Mouse (Mus musculus): ENCODE measurements around the gene Liph.
"Not testable (repeated sequence)": the region's sequence is repeated elsewhere in the genome, so short reads cannot be mapped to it uniquely, and the experiment has no call there.

The Liph gene

DNA sequence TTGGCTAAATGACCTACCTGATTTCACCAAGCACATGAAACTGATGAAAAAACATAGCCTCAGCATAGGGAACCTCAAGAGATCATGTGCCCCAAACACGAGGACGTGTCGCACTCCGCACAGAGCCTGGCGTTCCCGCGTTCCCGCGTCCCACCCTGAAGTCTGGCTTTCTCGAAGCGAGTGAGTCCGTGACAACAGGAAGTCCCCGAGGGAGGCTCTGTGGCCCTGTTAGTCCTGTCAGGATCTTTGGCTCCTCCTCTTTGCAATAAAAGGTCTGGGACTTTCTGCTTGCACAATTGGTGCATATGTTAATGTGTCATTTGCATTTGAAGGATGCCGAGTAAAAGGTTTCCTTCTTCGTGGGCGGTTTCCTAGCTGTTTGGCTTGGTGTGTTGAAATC is at the start of gene Liph:
Liph (minus strand) TSS at position 360 of the 400 bp plus-strand sequence.
- peak in 1 of 2 experiments; percentile 4 for DNase-seq

DNA sequence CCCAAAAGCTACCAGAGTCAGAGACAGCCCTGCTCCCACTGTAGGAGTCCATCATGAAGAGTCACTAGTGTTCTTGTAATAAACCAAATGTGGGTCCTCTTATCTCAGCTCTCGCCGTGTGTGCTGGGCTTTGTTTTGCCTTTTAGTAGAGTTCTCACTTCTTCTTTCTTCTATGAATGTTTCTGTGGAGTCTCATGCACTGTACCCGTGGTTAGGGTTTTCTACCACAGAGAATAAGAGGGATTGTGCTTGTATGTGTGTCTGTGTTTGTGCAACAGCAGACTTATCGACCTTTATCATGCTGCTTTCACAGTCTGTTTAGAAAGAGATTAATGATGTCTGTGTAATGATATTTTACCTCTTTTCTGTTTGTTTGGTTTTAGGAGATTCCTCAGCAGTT is 48.4 kb upstream of the Liph start:
- no peak for DNase-seq

DNA sequence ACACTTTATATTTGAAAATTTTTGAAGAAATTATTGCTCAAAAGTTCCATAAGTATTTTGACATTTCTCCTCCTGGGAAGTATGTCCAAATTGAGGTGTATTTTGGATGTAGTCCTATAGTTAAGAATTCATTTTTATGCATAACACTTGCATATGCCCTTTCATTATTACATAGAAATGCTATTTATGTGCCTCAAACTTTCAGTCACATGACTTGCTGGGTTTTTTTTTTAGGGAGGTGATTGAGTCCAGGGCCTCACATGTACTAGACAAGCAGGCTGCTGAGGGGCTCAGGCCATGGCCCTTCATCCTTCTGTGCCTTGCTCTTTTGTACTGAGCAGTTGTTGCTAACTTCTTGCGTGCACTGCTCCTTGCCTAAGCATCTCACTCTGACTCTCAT is 44.5 kb upstream of the Liph start:
- no peak for DNase-seq

DNA sequence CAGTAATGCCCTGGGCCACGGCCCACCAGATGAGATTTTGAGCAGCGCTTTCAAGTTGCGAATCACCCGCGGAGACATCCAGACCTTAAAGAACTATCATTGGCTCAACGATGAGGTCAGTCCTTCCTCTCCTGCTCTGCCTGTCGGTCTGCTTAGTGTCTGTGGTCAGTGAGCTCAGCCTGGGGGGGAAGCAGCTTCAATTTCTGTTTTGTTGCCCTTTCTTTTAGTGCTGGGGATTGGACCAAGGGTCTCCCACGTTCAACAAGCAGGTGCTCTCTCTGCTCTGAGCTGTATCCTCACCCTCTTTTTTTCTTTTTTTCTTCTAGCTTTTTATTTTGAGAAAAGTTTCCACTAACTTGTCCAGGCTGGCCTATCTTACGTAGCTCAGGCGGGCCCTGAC is 43.1 kb upstream of the Liph start:
- DNase-seq, result no peak

DNA sequence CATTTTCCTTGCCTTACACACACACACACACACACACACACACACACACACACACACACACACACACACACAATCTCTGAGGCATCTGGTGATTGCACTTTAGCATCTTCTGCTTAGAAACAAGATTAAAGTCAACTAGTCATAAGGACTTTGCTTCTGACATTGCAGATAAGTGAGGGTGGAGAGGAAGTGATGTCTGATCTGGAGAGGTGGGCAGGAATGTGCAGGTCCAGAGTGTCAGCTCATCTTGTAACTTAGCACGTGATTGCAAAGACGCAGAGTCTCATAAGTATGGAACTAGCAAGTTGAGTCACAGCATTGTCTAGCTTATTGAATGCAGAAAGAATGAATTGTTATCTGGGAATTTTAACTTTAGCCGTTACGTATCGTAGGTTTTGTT is 32.0 kb upstream of the Liph start:
- DNase-seq, result no peak

DNA sequence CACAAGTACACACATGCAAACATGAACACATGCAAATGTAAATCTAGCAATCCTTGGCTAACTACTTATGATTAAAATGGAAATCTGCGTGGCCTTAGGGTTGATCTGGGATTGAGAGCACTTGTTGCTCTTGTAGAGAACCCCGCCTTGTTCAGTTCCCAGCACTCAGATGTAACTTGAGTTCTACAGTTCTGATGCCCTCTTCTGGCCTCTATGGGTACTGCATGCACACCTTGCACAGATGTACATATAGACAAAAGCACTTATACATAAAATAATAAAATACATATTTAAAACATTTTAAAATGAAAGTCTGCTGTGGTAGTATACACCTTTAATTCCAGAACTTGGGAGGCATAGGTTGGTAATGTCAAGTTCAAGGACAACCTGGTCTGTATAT is 26.7 kb upstream of the Liph start:
- no peak for DNase-seq

DNA sequence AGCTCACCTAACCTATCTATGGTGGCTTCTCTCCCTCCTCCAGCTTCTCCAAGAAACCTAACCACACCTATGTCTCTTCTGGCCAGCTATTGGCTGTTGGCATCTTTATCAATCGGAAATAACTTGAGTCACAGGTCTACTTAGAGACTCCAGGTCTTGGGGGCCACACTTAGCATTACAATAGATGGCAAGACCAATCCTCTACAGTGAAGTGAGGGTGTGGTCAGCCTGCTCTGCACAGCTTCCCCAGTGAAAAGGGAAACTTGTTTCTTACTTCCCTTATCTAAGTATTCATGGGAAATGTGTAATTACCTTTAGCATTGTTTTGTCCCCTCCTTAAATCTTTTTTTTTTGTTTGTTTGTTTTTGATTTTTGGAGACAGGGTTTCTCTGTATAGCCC is 20.1 kb upstream of the Liph start:
- DNase-seq, result no peak

DNA sequence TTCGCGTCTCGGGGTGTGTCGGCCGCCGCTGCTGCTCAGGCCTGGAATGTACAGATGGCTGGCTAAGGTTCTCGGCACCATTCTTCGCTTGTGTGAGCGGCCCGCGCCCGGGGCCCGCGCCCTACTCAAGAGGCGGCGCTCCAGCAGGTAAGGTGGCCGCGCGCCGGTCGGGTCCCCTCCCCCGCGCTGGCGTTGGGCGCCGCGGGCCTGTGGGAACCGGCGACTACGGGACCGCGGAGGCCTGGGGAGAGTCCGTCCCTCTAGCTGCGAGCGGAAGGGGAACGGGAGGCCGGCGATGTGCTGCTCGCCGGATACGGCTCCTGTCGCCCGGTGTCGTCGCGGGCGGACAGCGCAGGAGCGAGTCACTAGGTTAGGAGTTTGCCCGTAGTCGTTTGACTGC is 14.1 kb upstream of the Liph start:
- DNase-seq, result no peak

DNA sequence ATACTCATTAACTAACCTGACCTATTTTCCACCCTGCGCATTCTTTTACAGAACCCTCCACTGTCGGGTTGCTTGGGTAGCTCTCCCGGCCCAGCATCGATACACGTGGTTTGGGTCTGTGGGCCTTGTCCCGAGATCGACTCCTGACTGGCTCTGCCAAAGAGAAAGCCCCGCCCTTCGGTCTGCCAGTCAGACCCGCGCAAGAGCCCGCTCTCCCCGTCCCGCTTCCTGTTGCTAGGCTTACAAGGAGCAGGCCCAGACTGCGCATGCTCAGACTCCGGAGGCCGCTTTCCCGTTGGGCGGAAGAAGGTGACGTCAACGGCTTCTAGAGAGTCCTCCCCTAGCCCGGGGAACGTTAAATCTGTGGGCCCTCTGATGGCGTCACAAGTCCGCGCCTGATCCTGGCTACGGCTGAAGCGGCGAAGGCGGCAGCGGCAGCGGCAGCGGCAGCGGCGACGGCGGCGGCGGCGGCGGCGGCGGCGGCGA is 13.7 kb upstream of the Liph start, which contains the start of gene Senp2:
Senp2 (plus strand) TSS at position 386 of the 486 bp plus-strand sequence.
- DNase-seq, result peak; percentile 100

DNA sequence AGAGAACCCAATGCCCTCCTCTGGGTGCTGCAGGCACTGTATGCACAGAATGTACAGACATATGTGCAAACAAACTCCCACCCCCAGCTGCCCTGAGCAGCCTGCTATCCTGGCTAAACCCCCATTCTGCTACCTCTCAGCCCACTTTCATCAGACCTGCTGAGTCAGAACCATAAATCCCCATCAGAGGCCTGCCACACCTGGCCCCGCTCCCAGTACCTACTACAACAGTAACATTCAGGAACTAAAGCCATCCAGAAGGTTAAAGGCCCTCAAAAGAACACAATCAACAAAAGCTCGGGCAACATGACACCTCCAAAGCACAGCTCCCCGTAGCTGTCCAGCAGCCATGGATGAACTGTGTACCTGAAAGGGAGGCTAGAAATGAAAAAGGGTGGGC is 6.1 kb upstream of the Liph start:
- DNase-seq, result no peak

DNA sequence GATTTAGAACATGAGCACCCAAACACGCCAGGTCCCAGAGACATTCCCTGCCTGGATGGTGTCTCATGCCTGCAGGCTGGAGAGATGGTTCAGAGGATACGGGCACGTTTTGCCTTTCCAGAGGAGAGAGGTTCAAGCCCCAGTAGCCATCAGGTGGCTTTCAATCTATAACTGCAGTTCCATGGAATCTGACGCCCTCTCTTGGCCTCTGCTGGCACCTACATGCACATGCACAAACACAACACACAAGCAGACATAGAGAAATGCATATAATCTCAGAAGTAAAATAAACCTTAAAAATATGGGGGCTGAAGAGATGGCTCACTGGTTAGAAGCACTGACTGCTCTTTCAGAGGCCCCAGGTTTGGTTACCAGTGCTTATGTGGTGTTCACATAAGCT is 5.7 kb upstream of the Liph start:
- DNase-seq, result no peak

DNA sequence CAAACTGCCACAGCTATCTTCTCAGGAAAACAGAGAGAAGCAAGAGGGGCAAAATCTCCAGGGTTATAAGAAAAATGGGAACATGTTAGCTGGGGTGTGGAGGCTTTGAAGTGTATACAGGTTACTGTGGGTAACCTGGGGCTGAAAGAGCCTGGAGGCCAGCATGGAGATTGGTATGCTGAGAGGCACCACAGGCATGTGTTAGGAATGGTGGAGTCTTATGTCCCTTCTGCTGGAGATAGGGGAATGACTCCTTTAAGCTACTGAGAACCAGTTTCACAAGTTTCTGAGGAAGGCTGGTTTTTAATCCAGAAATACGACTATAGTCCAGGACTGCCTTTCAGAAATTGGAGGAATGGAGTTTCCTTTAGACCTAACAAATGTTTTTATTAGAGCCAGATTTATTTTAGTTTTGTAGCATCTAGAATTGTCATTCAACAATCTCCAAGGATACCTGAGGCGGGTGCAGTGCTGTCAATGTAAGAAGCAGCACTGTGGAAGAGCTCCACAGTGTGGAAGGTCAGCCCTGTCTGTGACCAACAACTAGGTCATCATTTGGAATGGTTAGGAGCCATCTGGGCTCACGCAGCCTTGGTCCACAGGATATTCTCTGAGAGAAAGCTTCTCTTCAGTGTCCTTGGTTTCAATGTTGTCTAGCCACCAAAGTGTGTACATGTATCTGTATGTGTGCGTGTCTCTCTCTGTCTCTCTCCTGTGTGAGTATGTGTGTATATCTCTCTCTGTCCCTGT is 4.7 kb upstream of the Liph start:
- DNase-seq, result no peak

DNA sequence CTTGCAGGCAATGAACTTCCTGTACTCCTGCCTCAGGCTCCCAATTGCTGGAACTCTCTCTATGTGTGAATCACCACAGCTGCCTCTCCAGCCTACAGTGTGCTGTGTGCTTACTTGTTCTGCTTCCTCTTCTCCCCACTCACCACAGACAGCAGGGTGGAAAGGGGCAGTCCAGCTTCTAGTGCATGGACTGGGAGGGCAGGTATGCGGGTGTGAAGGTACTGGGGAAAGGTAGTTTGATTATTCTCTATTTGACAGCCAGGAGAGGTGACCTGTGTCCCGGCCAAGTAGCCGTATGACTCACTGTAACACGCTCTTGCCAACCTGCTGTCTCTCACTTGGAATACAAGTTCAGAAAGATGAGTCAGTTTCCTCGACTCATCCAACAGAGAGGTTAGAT is 2.6 kb upstream of the Liph start:
- DNase-seq, result no peak

DNA sequence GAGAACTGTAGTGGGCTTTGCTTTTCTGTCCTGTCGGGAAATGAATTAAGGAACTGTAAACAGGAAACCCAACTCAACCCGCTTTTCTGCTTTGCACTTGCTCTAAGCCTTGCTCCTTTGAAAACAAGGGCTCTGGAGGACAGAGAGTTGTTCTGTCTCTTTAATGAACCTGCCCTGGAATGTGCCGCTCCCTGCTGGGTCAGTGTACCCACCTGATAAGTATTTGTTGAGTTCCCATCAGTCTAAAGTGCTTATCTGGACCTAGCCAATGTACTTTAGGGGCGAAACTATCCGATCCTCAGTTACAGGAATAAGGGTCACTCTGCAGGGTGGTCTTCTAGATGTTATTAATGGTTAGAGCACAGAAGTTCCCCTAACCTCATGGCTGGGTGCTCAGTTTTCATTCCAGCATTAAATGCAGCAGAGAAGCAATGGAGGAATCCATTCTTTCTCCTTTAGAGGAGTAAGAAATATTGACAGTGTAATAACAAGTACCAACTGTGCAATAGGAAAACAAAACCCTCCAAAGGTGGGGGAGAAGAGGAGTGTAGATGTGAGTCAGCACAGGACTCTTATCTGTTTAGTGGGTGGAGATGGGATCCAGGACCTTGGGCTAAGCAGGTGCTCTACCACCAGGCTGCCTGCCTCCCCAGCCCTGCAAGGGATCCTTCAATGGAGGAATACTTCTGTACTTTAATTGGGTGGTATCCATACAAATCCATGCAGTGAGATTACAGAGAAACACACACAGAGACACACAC is 1.6 kb upstream of the Liph start:
- no peak for DNase-seq

DNA sequence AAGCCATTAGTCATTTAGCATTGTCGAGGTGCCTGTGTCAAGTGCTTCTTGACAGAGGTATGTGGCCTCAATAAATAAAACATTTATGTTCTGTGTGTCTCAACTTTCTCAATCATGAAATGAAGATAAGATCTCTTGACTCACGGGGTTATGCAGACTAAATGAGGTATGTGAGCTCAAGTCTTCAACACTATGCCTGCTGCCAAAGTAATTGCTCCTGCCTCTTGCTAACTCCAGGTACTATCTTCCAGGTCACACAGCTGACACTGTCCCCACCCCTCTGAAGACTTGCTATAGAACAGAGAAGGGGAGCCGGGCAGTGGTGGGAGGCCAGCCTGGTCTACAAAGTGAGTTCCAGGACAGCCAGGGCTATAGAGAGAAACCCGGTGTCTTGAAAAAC is 939 bp upstream of the Liph start:
- DNase-seq, result no peak

DNA sequence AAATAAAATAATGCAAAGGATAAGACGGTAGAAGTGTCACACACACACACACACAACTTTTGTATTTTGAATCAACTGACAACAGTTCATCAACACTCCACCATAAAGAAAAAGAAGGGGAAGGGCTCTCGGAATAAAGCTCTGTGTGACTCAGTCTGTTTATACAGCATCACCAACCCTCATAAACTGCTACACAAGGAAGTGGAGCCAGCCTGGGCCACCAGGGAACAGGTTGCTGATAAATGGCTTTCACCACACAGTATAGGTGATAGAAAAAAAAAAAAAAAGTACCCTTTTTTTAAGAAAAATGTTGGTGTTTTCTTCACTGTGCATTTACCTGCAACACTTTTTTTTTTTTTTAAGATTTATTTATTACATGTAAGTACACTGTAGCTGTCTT is 3.7 kb downstream of the Liph start:
- no peak for DNase-seq

DNA sequence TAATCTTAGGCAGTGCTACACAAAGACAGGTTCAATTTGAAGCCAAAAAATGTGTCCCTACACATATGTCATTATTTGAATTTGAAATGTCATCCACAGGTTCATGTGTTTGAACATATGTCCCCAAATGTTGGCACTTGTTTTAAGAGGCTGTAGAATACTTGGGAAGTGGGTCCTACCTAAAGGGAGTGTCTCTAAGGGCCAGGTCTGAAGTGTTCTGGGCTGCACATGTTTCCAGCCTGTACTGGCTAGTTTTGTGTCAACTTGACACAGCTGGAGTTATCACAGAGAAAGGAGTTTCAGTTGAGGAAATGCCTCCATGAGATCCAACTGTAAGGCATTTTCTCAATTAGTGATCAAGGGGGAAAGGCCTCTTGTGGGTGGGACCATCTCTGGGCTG is 4.6 kb downstream of the Liph start:
- not testable (repeated sequence) for DNase-seq

DNA sequence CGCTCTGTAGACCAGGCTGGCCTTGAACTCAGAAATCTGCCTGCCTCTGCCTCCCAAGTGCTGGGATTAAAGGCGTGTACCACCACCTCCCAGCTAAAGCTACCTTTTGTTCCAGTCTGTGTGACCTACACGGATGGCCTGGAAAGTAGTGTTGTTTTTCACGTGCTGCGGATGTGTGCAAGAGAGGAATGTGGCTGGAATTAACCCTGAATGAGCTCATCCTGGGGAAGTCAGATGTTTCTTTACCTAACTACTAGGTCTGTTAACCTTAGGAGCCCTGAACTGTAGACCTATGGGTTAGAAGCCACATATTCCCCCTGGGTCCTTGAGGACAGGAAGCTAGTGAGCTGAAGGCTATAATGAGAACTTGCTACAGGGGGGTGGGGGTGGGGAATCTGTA is 7.5 kb downstream of the Liph start:
- DNase-seq, result no peak

DNA sequence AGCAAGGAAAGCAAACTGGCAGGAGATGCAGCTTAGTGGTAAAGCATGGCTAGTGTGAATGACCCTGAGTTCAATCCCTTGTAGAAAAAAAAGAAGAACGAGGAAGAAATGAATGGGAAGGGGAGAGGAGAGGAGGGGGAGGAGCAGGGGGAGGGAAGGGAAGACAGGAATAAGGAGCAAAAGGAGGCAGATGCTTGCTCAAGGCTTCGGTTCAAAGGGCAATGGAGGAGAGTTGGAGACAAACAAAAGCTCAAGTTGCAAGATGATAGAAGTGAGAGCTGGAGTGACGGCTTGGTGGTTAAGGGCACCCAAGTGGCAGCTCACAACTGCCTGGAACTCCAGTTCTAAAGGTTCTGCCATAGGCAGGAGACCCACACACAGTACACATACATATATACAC is 9.3 kb downstream of the Liph start:
- DNase-seq, result no peak

DNA sequence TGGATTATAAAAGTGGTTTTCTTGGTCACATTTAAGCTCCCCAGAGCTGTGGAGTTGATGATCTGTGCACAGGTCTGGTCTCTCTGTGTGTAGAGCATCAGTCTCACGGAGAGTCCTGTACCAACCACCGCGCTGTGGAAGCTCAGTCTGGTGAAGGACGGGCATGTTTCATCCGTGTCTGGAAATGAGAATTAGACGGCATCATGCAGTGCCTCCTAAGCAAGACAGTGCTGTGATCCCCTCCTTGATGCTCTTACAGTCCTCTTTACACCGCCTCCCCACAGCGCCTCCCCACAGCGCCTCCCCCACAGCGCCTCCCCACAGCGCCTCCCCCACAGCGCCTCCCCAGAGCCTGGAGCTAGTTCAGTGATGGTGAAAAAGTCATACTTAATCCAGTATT is 11.4 kb downstream of the Liph start:
- no peak for DNase-seq

DNA sequence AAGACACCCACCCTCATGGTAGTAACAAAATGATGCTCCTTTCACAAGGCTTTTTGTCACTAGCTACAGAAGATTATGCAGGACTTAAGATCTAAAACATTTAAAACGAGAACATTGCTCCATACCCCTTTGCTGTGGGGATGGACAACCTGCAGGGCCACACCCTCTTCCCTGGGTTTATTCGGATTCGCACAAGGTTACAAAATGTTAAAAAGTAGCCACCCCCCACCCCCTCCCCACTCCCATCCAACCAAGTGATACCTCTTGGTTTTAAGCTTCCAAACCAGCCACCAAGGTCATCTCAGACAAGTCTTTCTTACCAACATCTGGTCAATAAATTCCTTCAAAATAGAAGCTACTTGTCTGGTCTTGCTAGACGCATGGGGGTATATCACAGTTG is 11.9 kb downstream of the Liph start:
- DNase-seq, result no peak

DNA sequence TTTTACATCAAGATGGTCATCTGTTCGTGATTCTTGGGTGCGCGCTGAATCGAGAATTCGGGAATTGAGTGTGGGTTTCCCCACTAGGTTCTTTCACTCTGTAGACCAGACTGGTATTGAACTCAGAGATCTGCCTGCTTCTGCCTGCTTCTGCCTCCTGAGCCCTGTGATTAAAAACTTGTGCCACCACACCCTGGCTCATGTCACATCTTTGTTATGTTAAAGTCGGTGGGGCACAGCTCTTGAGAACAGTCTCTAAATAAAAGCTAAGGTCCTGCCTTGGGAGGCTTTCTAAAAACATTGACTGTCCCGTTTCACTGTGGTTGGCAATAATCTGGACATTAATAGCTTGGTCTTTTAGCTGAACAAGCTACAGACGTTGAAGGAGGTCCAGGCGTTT is 12.3 kb downstream of the Liph start:
- DNase-seq, result no peak

DNA sequence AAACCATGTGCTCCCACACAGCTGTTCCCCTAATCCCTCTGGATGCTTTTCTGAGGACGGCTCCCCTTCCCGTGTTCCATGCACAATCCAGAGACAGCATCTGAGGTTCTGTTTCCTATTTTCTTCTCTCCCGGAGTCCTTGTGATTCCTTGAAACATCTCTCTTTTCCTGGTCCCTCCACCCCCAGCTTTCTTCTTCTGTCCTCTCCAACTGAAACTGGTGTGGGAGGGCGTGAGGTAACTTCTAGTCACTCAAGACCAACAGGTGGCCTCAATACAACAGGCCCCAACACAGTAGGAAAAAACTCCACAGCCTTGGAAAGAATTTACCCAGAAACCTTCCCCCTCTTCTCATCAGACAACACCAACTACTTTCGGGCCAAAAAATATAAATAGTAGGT is 18.1 kb downstream of the Liph start:
- no peak for DNase-seq

DNA sequence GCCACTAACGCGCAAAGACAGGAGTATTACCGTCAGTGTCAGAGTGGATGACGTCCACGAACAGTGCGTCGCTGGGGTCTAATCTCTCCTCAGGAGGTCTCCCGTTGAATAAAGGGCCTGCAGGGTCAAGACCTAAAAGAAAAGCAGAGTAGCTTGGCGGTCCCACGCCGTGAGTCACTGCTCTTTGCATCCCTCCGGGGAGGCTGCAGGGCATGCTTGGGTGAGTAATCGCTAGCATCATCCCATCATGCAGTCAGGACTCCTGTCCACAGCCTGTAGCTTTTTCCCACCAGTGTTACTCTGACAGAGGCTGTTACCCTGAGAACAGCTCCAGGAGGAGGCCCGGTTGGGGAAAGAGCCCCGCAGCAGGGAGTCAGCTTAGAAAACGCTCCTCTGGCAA is 19.3 kb downstream of the Liph start:
- DNase-seq, result no peak

Measured in thymus, adult 18-20 months (tissue).